Mouse (Mus musculus): ENCODE data around the gene Apobec4.

- TF ChIP-seq CTCF (IDR thresholded peaks at IDR 0.05) (peak; percentile 92), POLR2A (IDR thresholded peaks at IDR 0.05; ENCODE audit: insufficient read depth, low read depth, low read length) (no peak)
Measured at GRCm38 (mm10) chr1:152746426-152746825, 3.9 kb upstream of the Apobec4 start.

Measured in heart, adult 2 months (tissue).